Mouse (Mus musculus) testis, adult 2 months (tissue): ENCODE measurements around the gene Apol9b.

Experiments used
- CTCF ChIP-seq: fragments of 200-500 bp; IDR thresholded peaks from 2 replicates; pipeline ENCODE4 v1.5.1; 2012; ENCODE audit warnings: low read depth, mild to moderate bottlenecking, inconsistent platforms, low read length, moderate library complexity; ENCODE audit not compliant: control insufficient read depth, insufficient read depth, insufficient replicate concordance
- POLR2A ChIP-seq: fragments of 200-500 bp; IDR thresholded peaks from 2 replicates; pipeline ENCODE4 v1.6.1; 2012; ENCODE audit warnings: low read depth, mild to moderate bottlenecking, inconsistent platforms, low read length, moderate library complexity; ENCODE audit not compliant: control insufficient read depth

DNA sequence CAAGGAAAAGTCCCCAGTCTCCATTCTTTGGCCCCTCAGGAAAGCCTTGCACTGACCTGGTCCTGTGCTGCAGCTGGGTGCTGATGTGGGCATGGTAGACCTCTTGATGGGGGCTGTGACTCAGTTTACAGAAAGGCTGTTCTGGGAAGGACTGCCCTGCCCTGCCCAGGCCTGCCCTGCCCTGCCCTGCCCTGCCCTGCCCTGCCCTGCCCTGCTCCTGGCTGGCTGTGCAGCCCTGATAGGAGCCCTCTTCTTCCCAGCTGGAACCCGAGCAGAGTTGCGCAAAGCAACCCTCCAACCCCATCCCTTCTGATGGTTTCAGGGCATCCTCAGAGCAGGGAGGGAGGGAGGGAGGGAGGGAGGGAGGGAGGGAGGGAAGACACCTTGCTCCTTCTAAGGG lies 26.3 kb downstream of the Apol9b start:
- TF ChIP-seq POLR2A = no peak
- no peak for TF ChIP-seq CTCF
